Mouse (Mus musculus): ENCODE measurements around the gene Arid1b. TPM values are rescaled to one million over a fixed set of nuclear protein-coding genes. Genes with fewer than 3 reads are reported as not detected.

Gene Arid1b
- total and polyA plus RNA-seq, 3 experiments = 6.1 to 12.4 (median 9.7) TPM

DNA sequence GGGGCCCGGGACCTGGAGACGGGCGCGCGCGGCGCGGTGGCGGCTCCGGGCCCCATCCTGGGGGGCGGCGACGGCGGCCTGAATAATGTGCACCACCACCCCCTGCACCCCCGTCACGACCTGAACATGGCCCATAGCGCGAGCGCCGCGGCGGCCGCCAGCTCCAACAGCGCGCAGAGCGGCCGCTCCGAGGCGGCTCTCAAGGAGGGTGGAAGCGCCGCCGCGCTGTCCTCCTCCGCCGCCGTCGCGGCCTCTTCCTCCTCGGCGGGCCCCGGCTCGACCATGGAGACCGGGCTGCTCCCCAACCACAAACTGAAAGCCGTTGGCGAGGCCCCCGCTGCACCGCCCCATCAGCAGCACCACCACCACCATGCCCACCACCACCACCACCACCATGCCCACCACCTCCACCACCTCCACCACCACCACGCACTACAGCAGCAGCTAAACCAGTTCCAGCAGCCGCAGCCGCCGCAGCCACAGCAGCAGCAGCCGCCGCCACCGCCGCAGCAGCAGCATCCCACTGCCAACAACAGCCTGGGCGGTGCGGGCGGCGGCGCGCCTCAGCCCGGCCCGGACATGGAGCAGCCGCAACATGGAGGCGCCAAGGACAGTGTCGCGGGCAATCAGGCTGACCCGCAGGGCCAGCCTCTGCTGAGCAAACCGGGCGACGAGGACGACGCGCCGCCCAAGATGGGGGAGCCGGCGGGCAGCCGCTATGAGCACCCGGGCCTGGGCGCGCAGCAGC is 855 bp downstream of the Arid1b start:
- Histone ChIP-seq H3K4me2 (ENCODE audit: insufficient read depth, low read depth, poor library complexity, severe bottlenecking) (peak overlapping the region; percentile 58), H3K9me3 (replicated peaks; ENCODE audit: low read length) (no peaks in the 10 kb centered on the region), H3K9ac (ENCODE audit: insufficient read depth, low read depth) (peak overlapping the region; percentile 99), H3K79me2 (replicated peaks; ENCODE audit: control insufficient read depth, extremely low read depth, insufficient read depth, poor library complexity, severe bottlenecking) (peaks cover 15% of the 10 kb centered on the region), H3K27me3 (replicated peaks) (no peaks in the 10 kb centered on the region), H3K36me3 (replicated peaks in 1 of 2; ENCODE audit: control insufficient read depth in 1 of 2, insufficient read depth in 1 of 2, low read length in 1 of 2) (no peaks in the 10 kb centered on the region), H3K27ac (ENCODE audit: insufficient read depth, low read depth) (peak overlapping the region; percentile 97), H3K4me1 (ENCODE audit: control insufficient read depth in 1 of 2, insufficient read depth in 2 of 2) (peaks cover 0 to 17% of the 10 kb centered on the region in 2 experiments; a peak in 2 of 4 replicates), H3K4me3 (replicated peaks in 1 of 3; ENCODE audit: low read depth in 2 of 3, low read length in 2 of 3, poor library complexity in 1 of 3) (peak overlapping the region; percentile 55 to 100 (median 81))
- dilution Hi-C loops (cut with MboI; ENCODE audit: extremely low pct_ligation_motif_present, extremely low pct_unique_long_range_greater_than_20kb, low sequenced_read_pairs) (no loop called here), in situ Hi-C loops (cut with MboI; ENCODE audit: low pct_ligation_motif_present, low pct_unique_long_range_greater_than_20kb, low sequenced_read_pairs) (no loop called here)
- no peak for TF ChIP-seq CHD2 (IDR thresholded peaks at IDR 0.05; ENCODE audit: low read length)
- TF ChIP-seq PAX5 (IDR thresholded peaks at IDR 0.05; ENCODE audit: low read length) = no peak
- no peak for TF ChIP-seq HCFC1 (IDR thresholded peaks at IDR 0.05; ENCODE audit: low read depth, low read length)
- peak; percentile 47; the same call in 1 of the 2 replicates for TF ChIP-seq NELFE (IDR thresholded peaks at IDR 0.05; ENCODE audit: low read depth, low read length)
- peak; percentile 38 for TF ChIP-seq UBTF (IDR thresholded peaks at IDR 0.05; ENCODE audit: low read depth, low read length)
- peak; percentile 86; the same call in 1 of the 2 replicates for TF ChIP-seq CHD1 (IDR thresholded peaks at IDR 0.05; ENCODE audit: low read depth, low read length)
- TF ChIP-seq SIN3A (IDR thresholded peaks at IDR 0.05; ENCODE audit: low read length) = peak; percentile 59
- 0 out of 2 replicates have a peak, but pooled peaks have one; percentile 26 for TF ChIP-seq POLR2AphosphoS2 (IDR thresholded peaks at IDR 0.05; ENCODE audit: low read depth, low read length)
- peak; percentile 22; the same call in 1 of the 2 replicates for TF ChIP-seq NRF1 (IDR thresholded peaks at IDR 0.05; ENCODE audit: low read depth, low read length)
- TF ChIP-seq MXI1 (IDR thresholded peaks at IDR 0.05; ENCODE audit: low read depth, low read length) = 0 out of 2 replicates have a peak, but pooled peaks have one; percentile 33
- TF ChIP-seq CTCF (conservative IDR thresholded peaks at IDR 0.05 in 1 of 2, IDR thresholded peaks at IDR 0.05 in 1 of 2; ENCODE audit: low read depth in 2 of 2, low read length in 2 of 2) = no peak
- TF ChIP-seq ZMIZ1 (IDR thresholded peaks at IDR 0.05; ENCODE audit: low read depth, low read length) = 0 out of 2 replicates have a peak, but pooled peaks have one; percentile 62
- TF ChIP-seq TCF12 (IDR thresholded peaks at IDR 0.05; ENCODE audit: low read depth, low read length) = peak; percentile 31; the same call in 1 of the 2 replicates
- TF ChIP-seq SMC3 (IDR thresholded peaks at IDR 0.05; ENCODE audit: low read depth, low read length) = no peak
- TF ChIP-seq GABPA (IDR thresholded peaks at IDR 0.05; ENCODE audit: insufficient replicate concordance, low read depth, low read length) = no peak
- DNase-seq (ENCODE audit: extremely low read depth) = peak; percentile 49

DNA sequence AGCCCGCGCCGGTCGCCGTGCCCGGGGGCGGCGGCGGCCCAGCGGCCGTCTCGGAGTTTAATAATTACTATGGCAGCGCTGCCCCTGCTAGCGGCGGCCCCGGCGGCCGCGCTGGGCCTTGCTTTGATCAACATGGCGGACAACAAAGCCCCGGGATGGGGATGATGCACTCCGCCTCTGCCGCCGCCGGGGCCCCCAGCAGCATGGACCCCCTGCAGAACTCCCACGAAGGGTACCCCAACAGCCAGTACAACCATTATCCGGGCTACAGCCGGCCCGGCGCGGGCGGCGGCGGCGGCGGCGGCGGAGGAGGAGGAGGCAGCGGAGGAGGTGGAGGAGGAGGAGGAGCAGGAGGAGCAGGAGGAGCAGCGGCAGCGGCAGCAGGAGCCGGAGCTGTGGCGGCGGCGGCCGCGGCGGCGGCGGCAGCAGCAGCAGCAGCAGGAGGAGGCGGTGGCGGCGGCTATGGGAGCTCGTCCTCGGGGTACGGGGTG is 1.5 kb downstream of the Arid1b start:
- H3K4me2 ChIP-seq (ENCODE audit: insufficient read depth, low read depth, poor library complexity, severe bottlenecking) = 0 out of 2 replicates have a peak overlapping the region, but pooled peaks have one; percentile 1
- peak; percentile 37 for DNase-seq (ENCODE audit: extremely low read depth)
- in situ Hi-C loops (cut with MboI; ENCODE audit: low pct_ligation_motif_present, low pct_unique_long_range_greater_than_20kb, low sequenced_read_pairs) = no loop called here

More for the DNA sequence above, 1.5 kb downstream of the Arid1b start:
- no peak for TF ChIP-seq RAD21 (IDR thresholded peaks at IDR 0.05; ENCODE audit: low read depth, low read length)
- TF ChIP-seq EP300 (IDR thresholded peaks at IDR 0.05; ENCODE audit: low read length) = no peak
- no peak for TF ChIP-seq MYC (IDR thresholded peaks at IDR 0.05; ENCODE audit: low read depth, low read length)
- TF ChIP-seq POLR2AphosphoS2 (IDR thresholded peaks at IDR 0.05; ENCODE audit: low read depth, low read length) = 0 out of 2 replicates have a peak, but pooled peaks have one; percentile 33
- TF ChIP-seq UBTF (IDR thresholded peaks at IDR 0.05; ENCODE audit: low read depth, low read length) = peak; percentile 87
- TF ChIP-seq MXI1 (IDR thresholded peaks at IDR 0.05; ENCODE audit: low read depth, low read length) = peak; percentile 60; the same call in 1 of the 2 replicates
- peak; percentile 56; the same call in 1 of the 2 replicates for TF ChIP-seq SIN3A (IDR thresholded peaks at IDR 0.05; ENCODE audit: low read length)
- TF ChIP-seq ZMIZ1 (IDR thresholded peaks at IDR 0.05; ENCODE audit: low read depth, low read length) = peak; percentile 43
- TF ChIP-seq NELFE (IDR thresholded peaks at IDR 0.05; ENCODE audit: low read depth, low read length) = 0 out of 2 replicates have a peak, but pooled peaks have one; percentile 8
- peak; percentile 56; the same call in 1 of the 2 replicates for TF ChIP-seq POLR2A (IDR thresholded peaks at IDR 0.05; ENCODE audit: low read depth, low read length)
- peak; percentile 84; the same call in 1 of the 2 replicates for TF ChIP-seq CHD1 (IDR thresholded peaks at IDR 0.05; ENCODE audit: low read depth, low read length)
- TF ChIP-seq IRF4 (IDR thresholded peaks at IDR 0.05; ENCODE audit: low read depth, low read length) = no peak
- H3K9ac ChIP-seq (ENCODE audit: insufficient read depth, low read depth) = peak overlapping the region; percentile 99
- H3K79me2 ChIP-seq (replicated peaks; ENCODE audit: control insufficient read depth, extremely low read depth, insufficient read depth, poor library complexity, severe bottlenecking) = peaks cover 18% of the 10 kb centered on the region
- H3K4me3 ChIP-seq (replicated peaks in 1 of 3; ENCODE audit: low read depth in 2 of 3, low read length in 2 of 3, poor library complexity in 1 of 3) = peak overlapping the region; percentile 55 to 100 (median 81)
- H3K9me3 ChIP-seq (replicated peaks; ENCODE audit: low read length) = no peaks in the 10 kb centered on the region
- no peaks in the 10 kb centered on the region for H3K36me3 ChIP-seq (replicated peaks in 1 of 2; ENCODE audit: control insufficient read depth in 1 of 2, insufficient read depth in 1 of 2, low read length in 1 of 2)
- H3K4me1 ChIP-seq (ENCODE audit: control insufficient read depth in 1 of 2, insufficient read depth in 2 of 2) = peaks cover 0 to 19% of the 10 kb centered on the region in 2 experiments; a peak in 2 of 4 replicates
- no peaks in the 10 kb centered on the region for H3K27me3 ChIP-seq (replicated peaks)
- dilution Hi-C loops (cut with MboI; ENCODE audit: extremely low pct_ligation_motif_present, extremely low pct_unique_long_range_greater_than_20kb, low sequenced_read_pairs) = no loop called here
- H3K27ac ChIP-seq (ENCODE audit: insufficient read depth, low read depth) = peak overlapping the region; percentile 97

All from CH12.LX (cell line).